Mouse (Mus musculus): ENCODE measurements around the gene Ptpn11.

GRCm38 (mm10) chr5:121215380-121216125 is 24.4 kb upstream of the Ptpn11 start:
- TF ChIP-seq GATA1 (IDR thresholded peaks at IDR 0.05; ENCODE audit: borderline replicate concordance, low read length) (no peak), FLI1 (IDR thresholded peaks at IDR 0.05; ENCODE audit: low read length) (no peak)
